Comparison of ENCODE assay signal across 27 mouse cellular contexts in genomic region chr7:126596414-126596813, GRCm38 (mm10). TPM values are rescaled to one million over a fixed set of nuclear protein-coding genes. Genes with fewer than 3 reads are reported as not detected.
A peak's percentile ranks its signal among the peaks of the same experiment; 100 is the strongest.
DNase-seq lines count a peak whose midpoint lies in the region; ATAC-seq and TF ChIP-seq lines count a peak whose summit lies in the region.
"Had no signal": no experiment of that assay in that cellular context is flagged by ENCODE, and none has a peak within 500 bp of the region (broad histone marks: within the 10 kb centered on the region; RNA-seq: fewer than 3 reads in every experiment).

No protein-coding gene starts in this region.

- no peak for DNase-seq in liver, embryonic 11.5 days (ENCODE audit: low spot score)
- no peak for DNase-seq in liver, postnatal 0 days
- DNase-seq in layer of hippocampus, adult 18-20 months (ENCODE audit: low spot score in 2 of 2), result no peak
- DNase-seq in layer of hippocampus, adult 9-11 months, result no peak
- DNase-seq: adrenal gland, adult 8-10 months; adrenal gland, postnatal 36 days; cerebellum, adult 11-12 months; cerebellum, adult 9-11 months; cerebellum, postnatal 36 days; forebrain, postnatal 0 days; gastrocnemius, postnatal 14 days had no signal

- no peak for TF ChIP-seq CTCF in liver, postnatal 0 days (IDR thresholded peaks at IDR 0.05; ENCODE audit: low read depth)

- H3K9ac ChIP-seq in liver, embryonic 12.5 days, result no peak overlapping the region
- no peak overlapping the region for H3K9ac ChIP-seq in liver, embryonic 11.5 days (ENCODE audit: low read depth, low read length)
- no peak overlapping the region for H3K9ac ChIP-seq in liver, postnatal 0 days (replicated peaks)
- H3K9ac ChIP-seq in neural tube, embryonic 15.5 days (replicated peaks), result no peak overlapping the region
- H3K9ac ChIP-seq: forebrain, embryonic 13.5 days; forebrain, postnatal 0 days; heart, embryonic 12.5 days had no signal

- no peak overlapping the region for H3K27ac ChIP-seq in liver, embryonic 12.5 days
- no peak overlapping the region for H3K27ac ChIP-seq in liver, embryonic 11.5 days (ENCODE audit: low read depth, low read length)
- H3K27ac ChIP-seq in liver, postnatal 0 days (ENCODE audit: low read depth), result 0 out of 2 replicates have a peak overlapping the region, but pooled peaks have one; percentile 34
- H3K27ac ChIP-seq in neural tube, embryonic 15.5 days (replicated peaks), result no peak overlapping the region
- H3K27ac ChIP-seq: embryonic facial prominence, embryonic 10.5 days; forebrain, embryonic 13.5 days; hindbrain, embryonic 10.5 days had no signal

- WGBS in liver, embryonic 12.5 days (ENCODE audit: insufficient replicate concordance), result 25% methylated on average over 6 of the region's 6 CpGs
- WGBS in liver, embryonic 11.5 days, result 33% methylated on average over 6 of the region's 6 CpGs
- WGBS in liver, postnatal 0 days (ENCODE audit: insufficient replicate concordance), result 24% methylated on average over 6 of the region's 6 CpGs
- 68% methylated on average over 6 of the region's 6 CpGs for WGBS in neural tube, embryonic 15.5 days

- no peak overlapping the region for H3K4me2 ChIP-seq in liver, embryonic 12.5 days
- H3K4me2 ChIP-seq in liver, embryonic 11.5 days, result no peak overlapping the region
- 0 out of 2 replicates have a peak overlapping the region, but pooled peaks have one; percentile 9 for H3K4me2 ChIP-seq in liver, postnatal 0 days (ENCODE audit: low read depth, low read length)
- no peak overlapping the region for H3K4me2 ChIP-seq in neural tube, embryonic 15.5 days
- H3K4me2 ChIP-seq: forebrain, embryonic 13.5 days; heart, embryonic 12.5 days had no signal

- peaks cover 30% of the 10 kb centered on the region for H3K27me3 ChIP-seq in liver, embryonic 12.5 days (replicated peaks)
- H3K27me3 ChIP-seq in liver, embryonic 11.5 days (replicated peaks; ENCODE audit: control insufficient read depth, insufficient read depth, low read length), result no peaks in the 10 kb centered on the region
- no peaks in the 10 kb centered on the region for H3K27me3 ChIP-seq in liver, postnatal 0 days (ENCODE audit: insufficient read depth, low read length)
- 0 out of 2 replicates have a peak, but pooled peaks cover 6% of the 10 kb centered on the region for H3K27me3 ChIP-seq in neural tube, embryonic 15.5 days (replicated peaks)

- no peaks in the 10 kb centered on the region for H3K36me3 ChIP-seq in liver, embryonic 12.5 days
- H3K36me3 ChIP-seq in liver, embryonic 11.5 days (ENCODE audit: control insufficient read depth, insufficient read depth, low read length), result no peaks in the 10 kb centered on the region
- H3K36me3 ChIP-seq in liver, postnatal 0 days (replicated peaks; ENCODE audit: insufficient read depth, low read length), result no peaks in the 10 kb centered on the region
- no peaks in the 10 kb centered on the region for H3K36me3 ChIP-seq in neural tube, embryonic 15.5 days
- H3K36me3 ChIP-seq: embryonic facial prominence, embryonic 10.5 days; heart, embryonic 12.5 days; hindbrain, embryonic 10.5 days had no signal

- H3K4me1 ChIP-seq in liver, embryonic 12.5 days, result peaks cover 9% of the 10 kb centered on the region; the same call in 1 of the 2 replicates
- no peaks in the 10 kb centered on the region for H3K4me1 ChIP-seq in liver, embryonic 11.5 days (replicated peaks; ENCODE audit: control insufficient read depth, insufficient read depth, low read length)
- peaks cover 15% of the 10 kb centered on the region for H3K4me1 ChIP-seq in liver, postnatal 0 days (ENCODE audit: insufficient read depth)
- no peaks in the 10 kb centered on the region for H3K4me1 ChIP-seq in neural tube, embryonic 15.5 days
- H3K4me1 ChIP-seq: forebrain, embryonic 13.5 days; heart, embryonic 12.5 days had no signal

- no peaks in the 10 kb centered on the region for H3K9me3 ChIP-seq in liver, embryonic 12.5 days (replicated peaks)
- no peaks in the 10 kb centered on the region for H3K9me3 ChIP-seq in liver, embryonic 11.5 days (ENCODE audit: control insufficient read depth, low read length)
- no peaks in the 10 kb centered on the region for H3K9me3 ChIP-seq in liver, postnatal 0 days (ENCODE audit: low read length)
- H3K9me3 ChIP-seq in neural tube, embryonic 15.5 days (replicated peaks), result no peaks in the 10 kb centered on the region
- H3K9me3 ChIP-seq: embryonic facial prominence, embryonic 10.5 days; forebrain, embryonic 13.5 days; heart, embryonic 12.5 days; hindbrain, embryonic 10.5 days had no signal

- TF ChIP-seq EP300 in liver, postnatal 0 days (IDR thresholded peaks at IDR 0.05; ENCODE audit: low read depth), result no peak

- ATAC-seq in liver, embryonic 12.5 days, result 0 out of 2 replicates have a peak, but pooled peaks have one; percentile 18
- ATAC-seq in liver, embryonic 11.5 days (replicated peaks; ENCODE audit: low FRiP score), result no peak
- peak; percentile 57 for ATAC-seq in common myeloid progenitor, adult 5-6 weeks (replicated peaks; ENCODE audit: low read depth, poor library complexity, severe bottlenecking)
- ATAC-seq in liver, postnatal 0 days, result peak; percentile 31
- peak; percentile 69 for ATAC-seq in monocyte, adult 5-6 weeks (replicated peaks; ENCODE audit: insufficient number of reproducible peaks, low FRiP score, low TSS enrichment, poor library complexity, severe bottlenecking)
- no peak for ATAC-seq in neural tube, embryonic 15.5 days (ENCODE audit: low FRiP score)
- ATAC-seq: forebrain, embryonic 13.5 days; forebrain, postnatal 0 days; hindbrain, embryonic 16.5 days had no signal

- no peak overlapping the region for H3K4me3 ChIP-seq in liver, embryonic 12.5 days
- no peak overlapping the region for H3K4me3 ChIP-seq in liver, embryonic 11.5 days (ENCODE audit: low read depth, low read length)
- no peak overlapping the region for H3K4me3 ChIP-seq in liver, postnatal 0 days (ENCODE audit: low read depth, low read length)
- H3K4me3 ChIP-seq in neural tube, embryonic 15.5 days (replicated peaks), result no peak overlapping the region
- H3K4me3 ChIP-seq: embryonic facial prominence, embryonic 10.5 days; forebrain, embryonic 13.5 days; heart, embryonic 12.5 days; hindbrain, embryonic 10.5 days had no signal

RNA-seq across cellular contexts. Expression of gene Il27, which starts 1.7 kb away (rescaled TPM):
- polyA plus RNA-seq in liver, embryonic 12.5 days (2016; fragmentation: Nextera tagmentation; extraction: Ambion mirVana), result not detected in 2 replicates
- polyA plus RNA-seq in liver, embryonic 11.5 days (2014; fragmentation: Nextera tagmentation; extraction: Ambion mirVana), result not detected in 2 replicates
- 0.23 TPM in 1 of 2 replicates, not detected in the other for total RNA-seq in common myeloid progenitor, adult 5-6 weeks (2017)
- 0.18 and 0.21 TPM in 2 replicates for polyA plus RNA-seq in liver, postnatal 0 days (2015; fragmentation: Nextera tagmentation; extraction: Ambion mirVana)
- 8.3 to 10.4 TPM (median 9.8 TPM) in 3 replicates for total RNA-seq in monocyte, adult 5-6 weeks (2017)
- not detected in 2 replicates for polyA plus RNA-seq in neural tube, embryonic 15.5 days (2015; fragmentation: Nextera tagmentation; extraction: Ambion mirVana)
- total RNA-seq in layer of hippocampus, adult 18-20 months (2021), result not detected
- total RNA-seq: adrenal gland, adult 8-10 months; adrenal gland, postnatal 36 days; CH12.LX; forebrain, postnatal 0 days; gastrocnemius, postnatal 14 days; heart, adult 8-10 months; heart, postnatal 25 days had no signal
- polyA plus RNA-seq: brain, embryonic 14.5 days; embryonic facial prominence, embryonic 10.5 days; embryonic facial prominence, embryonic 14.5 days; forebrain, embryonic 13.5 days; forebrain, postnatal 0 days; gonadal fat pad, adult 2 months; heart, embryonic 12.5 days; heart, embryonic 16.5 days; hindbrain, embryonic 10.5 days; hindbrain, embryonic 16.5 days had no signal

RNA-seq across cellular contexts. Expression of gene Cln3, which starts 10.8 kb away (rescaled TPM):
- polyA plus RNA-seq in liver, embryonic 12.5 days (2016; fragmentation: Nextera tagmentation; extraction: Ambion mirVana), result 12.5 TPM in 2 replicates
- polyA plus RNA-seq in liver, embryonic 11.5 days (2014; fragmentation: Nextera tagmentation; extraction: Ambion mirVana), result 19.7 and 25.2 TPM in 2 replicates
- total RNA-seq in common myeloid progenitor, adult 5-6 weeks (2017), result 18.1 and 21.2 TPM in 2 replicates
- 12.3 and 14.6 TPM in 2 replicates for polyA plus RNA-seq in liver, postnatal 0 days (2015; fragmentation: Nextera tagmentation; extraction: Ambion mirVana)
- 74.9 to 128 TPM (median 92.8 TPM) in 3 replicates for total RNA-seq in monocyte, adult 5-6 weeks (2017)
- 32.6 and 32.7 TPM in 2 replicates for polyA plus RNA-seq in neural tube, embryonic 15.5 days (2015; fragmentation: Nextera tagmentation; extraction: Ambion mirVana)
- 10 to 100 TPM; 27.5 to 32.1 TPM for total RNA-seq in layer of hippocampus, adult 18-20 months (2021)

RNA-seq across cellular contexts. Expression of gene Apobr, which starts 11.7 kb away (rescaled TPM):
- polyA plus RNA-seq in liver, embryonic 12.5 days (2016; fragmentation: Nextera tagmentation; extraction: Ambion mirVana), result 0.77 and 1.1 TPM in 2 replicates
- polyA plus RNA-seq in liver, embryonic 11.5 days (2014; fragmentation: Nextera tagmentation; extraction: Ambion mirVana), result 0.68 and 1.4 TPM in 2 replicates
- 5.7 and 6.5 TPM in 2 replicates for total RNA-seq in common myeloid progenitor, adult 5-6 weeks (2017)
- polyA plus RNA-seq in liver, postnatal 0 days (2015; fragmentation: Nextera tagmentation; extraction: Ambion mirVana), result 3.0 and 4.0 TPM in 2 replicates
- 124 to 141 TPM (median 133 TPM) in 3 replicates for total RNA-seq in monocyte, adult 5-6 weeks (2017)
- polyA plus RNA-seq in neural tube, embryonic 15.5 days (2015; fragmentation: Nextera tagmentation; extraction: Ambion mirVana), result 0.22 and 1.3 TPM in 2 replicates
- total RNA-seq in layer of hippocampus, adult 18-20 months (2021), result under 1 TPM; 0.62 to 0.94 TPM

RNA-seq across cellular contexts. Expression of gene Eif3c, which starts 30.2 kb away (rescaled TPM):
- polyA plus RNA-seq in liver, embryonic 12.5 days (2016; fragmentation: Nextera tagmentation; extraction: Ambion mirVana), result 157 and 164 TPM in 2 replicates
- polyA plus RNA-seq in liver, embryonic 11.5 days (2014; fragmentation: Nextera tagmentation; extraction: Ambion mirVana), result 195 and 201 TPM in 2 replicates
- total RNA-seq in common myeloid progenitor, adult 5-6 weeks (2017), result 231 and 257 TPM in 2 replicates
- 78.4 and 90.9 TPM in 2 replicates for polyA plus RNA-seq in liver, postnatal 0 days (2015; fragmentation: Nextera tagmentation; extraction: Ambion mirVana)
- total RNA-seq in monocyte, adult 5-6 weeks (2017), result 127 to 175 TPM (median 140 TPM) in 3 replicates
- 178 and 194 TPM in 2 replicates for polyA plus RNA-seq in neural tube, embryonic 15.5 days (2015; fragmentation: Nextera tagmentation; extraction: Ambion mirVana)
- total RNA-seq in layer of hippocampus, adult 18-20 months (2021), result 100 to 1,000 TPM; 180 to 184 TPM

RNA-seq across cellular contexts. Expression of gene Nupr1, which starts 34.2 kb away (rescaled TPM):
- 3.2 and 3.7 TPM in 2 replicates for polyA plus RNA-seq in liver, embryonic 12.5 days (2016; fragmentation: Nextera tagmentation; extraction: Ambion mirVana)
- 4.3 and 7.1 TPM in 2 replicates for polyA plus RNA-seq in liver, embryonic 11.5 days (2014; fragmentation: Nextera tagmentation; extraction: Ambion mirVana)
- total RNA-seq in common myeloid progenitor, adult 5-6 weeks (2017), result 2.5 and 2.8 TPM in 2 replicates
- 4.0 and 4.5 TPM in 2 replicates for polyA plus RNA-seq in liver, postnatal 0 days (2015; fragmentation: Nextera tagmentation; extraction: Ambion mirVana)
- total RNA-seq in monocyte, adult 5-6 weeks (2017), result 212 to 314 TPM (median 272 TPM) in 3 replicates
- 12.4 and 13.9 TPM in 2 replicates for polyA plus RNA-seq in neural tube, embryonic 15.5 days (2015; fragmentation: Nextera tagmentation; extraction: Ambion mirVana)
- 1 to 10 TPM; 6.8 to 8.8 TPM for total RNA-seq in layer of hippocampus, adult 18-20 months (2021)

Comparison
In these comparisons a context has a peak if more than half of its experiments do, and no peak if none do; other contexts are left out.
1. ATAC-seq: peak in liver, embryonic 12.5 days (single experiment), common myeloid progenitor, adult 5-6 weeks (single experiment), liver, postnatal 0 days (single experiment) and monocyte, adult 5-6 weeks (single experiment); none in liver, embryonic 11.5 days (single experiment) and neural tube, embryonic 15.5 days (single experiment).